Mouse (Mus musculus): ENCODE results near the gene Mpig6b.
A peak's percentile ranks its signal among the peaks of the same experiment; 100 is the strongest.
"Not testable (repeated sequence)": the region's sequence is repeated elsewhere in the genome, so short reads cannot be mapped to it uniquely, and the experiment has no call there.

Mpig6b gene

GRCm38 (mm10) chr17:35034896-35035295 lies 31.1 kb downstream of the Mpig6b start:
- no peak for DNase-seq (ENCODE audit: low read depth)

- DNase-seq (ENCODE audit: low read depth): not testable (repeated sequence)
These were observed 32.3 kb downstream of the Mpig6b start for GRCm38 (mm10) chr17:35033703-35034102.

- DNase-seq (ENCODE audit: low read depth): no peak
These were observed 33.6 kb downstream of the Mpig6b start for GRCm38 (mm10) chr17:35032323-35032870.

GRCm38 (mm10) chr17:35031880-35032279 lies 34.1 kb downstream of the Mpig6b start:
- no peak for DNase-seq (ENCODE audit: low read depth)

- no peak for DNase-seq (ENCODE audit: low read depth)
These were observed 34.7 kb downstream of the Mpig6b start for GRCm38 (mm10) chr17:35031272-35031671.

GRCm38 (mm10) chr17:35029691-35030532 lies 36.1 kb downstream of the Mpig6b start:
- DNase-seq (ENCODE audit: low read depth): no peak

- DNase-seq (ENCODE audit: low read depth): no peak
These were observed 37.7 kb downstream of the Mpig6b start for GRCm38 (mm10) chr17:35028315-35028714.

- DNase-seq (ENCODE audit: low read depth): no peak
These were observed 38.5 kb downstream of the Mpig6b start, which contains the start of gene Sapcd1 for GRCm38 (mm10) chr17:35027277-35028068. Gene Sapcd1 (minus strand): TSS chr17:35028016.

GRCm38 (mm10) chr17:35026206-35026605 lies 39.8 kb downstream of the Mpig6b start:
- DNase-seq (ENCODE audit: low read depth): no peak

- no peak for DNase-seq (ENCODE audit: low read depth)
These were observed 41.1 kb downstream of the Mpig6b start for GRCm38 (mm10) chr17:35024691-35025488.

- DNase-seq (ENCODE audit: low read depth): no peak
These were observed 41.7 kb downstream of the Mpig6b start for GRCm38 (mm10) chr17:35024261-35024660.

- DNase-seq (ENCODE audit: low read depth): no peak
These were observed 42.2 kb downstream of the Mpig6b start for GRCm38 (mm10) chr17:35023756-35024155.

- no peak for DNase-seq (ENCODE audit: low read depth)
These were observed 42.8 kb downstream of the Mpig6b start for GRCm38 (mm10) chr17:35023221-35023620.

GRCm38 (mm10) chr17:35022541-35023060 lies 43.4 kb downstream of the Mpig6b start:
- DNase-seq (ENCODE audit: low read depth): no peak

GRCm38 (mm10) chr17:35021842-35022477 lies 44.0 kb downstream of the Mpig6b start:
- DNase-seq (ENCODE audit: low read depth): peak; percentile 85

- peak; percentile 81 for DNase-seq (ENCODE audit: low read depth)
These were observed 44.7 kb downstream of the Mpig6b start for GRCm38 (mm10) chr17:35021163-35021808.

GRCm38 (mm10) chr17:35020551-35020950 lies 45.4 kb downstream of the Mpig6b start:
- no peak for DNase-seq (ENCODE audit: low read depth)

GRCm38 (mm10) chr17:35019894-35020293 lies 46.1 kb downstream of the Mpig6b start:
- DNase-seq (ENCODE audit: low read depth): no peak

- no peak for DNase-seq (ENCODE audit: low read depth)
These were observed 47.8 kb downstream of the Mpig6b start for GRCm38 (mm10) chr17:35018171-35018570.

GRCm38 (mm10) chr17:35017706-35018030 lies 48.3 kb downstream of the Mpig6b start:
- no peak for DNase-seq (ENCODE audit: low read depth)
